Mouse (Mus musculus): ENCODE results near the gene Grm7. TPM values are rescaled to one million over a fixed set of nuclear protein-coding genes. Genes with fewer than 3 reads are reported as not detected.

Grm7 gene
- polyA plus RNA-seq, 1 experiment from 2014 or later: 4.9 TPM

GRCm38 (mm10) chr6:111571471-111572088 lies 926.2 kb downstream of the Grm7 start:
- WGBS: 79% methylated on average over 4 of the region's 4 CpGs
- no peak overlapping the region for H3K9ac ChIP-seq (replicated peaks; ENCODE audit: low read length)
- no peak overlapping the region for H3K4me3 ChIP-seq (ENCODE audit: low read length)
- H3K4me2 ChIP-seq (replicated peaks; ENCODE audit: low read depth, low read length): no peak overlapping the region
- no peak overlapping the region for H3K27ac ChIP-seq (ENCODE audit: low read length)
- no peaks in the 10 kb centered on the region for H3K36me3 ChIP-seq (ENCODE audit: insufficient read depth, low read length)
- ATAC-seq (ENCODE audit: low FRiP score, low TSS enrichment): no peak
- no peaks in the 10 kb centered on the region for H3K27me3 ChIP-seq (ENCODE audit: insufficient read depth, low read length)
- H3K9me3 ChIP-seq (ENCODE audit: low read length): no peaks in the 10 kb centered on the region
- H3K4me1 ChIP-seq (ENCODE audit: insufficient read depth, low read length): no peaks in the 10 kb centered on the region

DNA sequence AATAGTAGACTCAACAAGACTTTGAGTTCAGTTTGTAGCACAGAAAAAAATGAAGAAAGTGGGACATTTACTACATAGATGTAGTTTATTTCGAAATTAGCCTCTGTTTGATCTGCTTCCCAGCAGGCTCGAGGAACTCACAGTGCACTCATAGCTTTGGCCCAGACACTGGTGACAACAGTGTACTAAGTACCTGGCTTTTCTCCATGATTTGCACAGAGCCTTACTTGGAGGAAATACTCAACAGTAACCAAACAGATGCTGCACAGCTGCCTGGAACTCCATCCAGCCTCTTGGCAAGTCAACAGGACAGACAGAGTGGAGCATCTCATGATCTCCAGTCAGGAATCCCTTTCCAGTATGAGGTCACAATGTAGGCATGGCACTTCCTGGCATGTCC lies 939.5 kb downstream of the Grm7 start:
- H3K4me3 ChIP-seq (ENCODE audit: low read length): no peak overlapping the region
- 62% methylated on average over 2 of the region's 2 CpGs for WGBS
- no peaks in the 10 kb centered on the region for H3K9me3 ChIP-seq (ENCODE audit: low read length)
- H3K27me3 ChIP-seq (ENCODE audit: insufficient read depth, low read length): no peaks in the 10 kb centered on the region
- no peak overlapping the region for H3K4me2 ChIP-seq (replicated peaks; ENCODE audit: low read depth, low read length)
- no peaks in the 10 kb centered on the region for H3K36me3 ChIP-seq (ENCODE audit: insufficient read depth, low read length)
- ATAC-seq (ENCODE audit: low FRiP score, low TSS enrichment): no peak
- H3K9ac ChIP-seq (replicated peaks; ENCODE audit: low read length): no peak overlapping the region
- H3K4me1 ChIP-seq (ENCODE audit: insufficient read depth, low read length): no peaks in the 10 kb centered on the region
- no peak overlapping the region for H3K27ac ChIP-seq (ENCODE audit: low read length)

DNA sequence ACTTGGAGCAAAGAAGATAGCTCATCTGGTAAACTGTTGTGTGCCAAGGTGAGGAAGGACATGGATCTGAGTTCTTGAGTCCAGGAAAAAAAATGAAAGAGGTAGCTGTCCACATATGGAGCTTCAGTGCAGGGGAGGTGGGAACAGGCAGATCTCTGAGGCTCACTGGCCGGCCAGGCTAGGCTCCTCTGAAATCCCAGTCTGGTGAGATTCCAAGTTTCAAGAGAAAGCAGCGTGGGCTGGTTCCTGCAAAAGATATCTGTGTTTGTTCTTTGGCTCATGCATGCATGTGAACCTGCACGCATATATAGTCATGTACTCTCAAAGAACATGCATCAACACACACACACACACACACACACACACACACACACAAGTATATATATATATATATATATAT lies 942.2 kb downstream of the Grm7 start:
- ATAC-seq (ENCODE audit: low FRiP score, low TSS enrichment): no peak
- WGBS: 78% methylated on average over 3 of the region's 3 CpGs
- Histone ChIP-seq H3K27me3 (ENCODE audit: insufficient read depth, low read length) (no peaks in the 10 kb centered on the region), H3K4me1 (ENCODE audit: insufficient read depth, low read length) (no peaks in the 10 kb centered on the region), H3K4me3 (ENCODE audit: low read length) (no peak overlapping the region), H3K9ac (replicated peaks; ENCODE audit: low read length) (no peak overlapping the region), H3K36me3 (ENCODE audit: insufficient read depth, low read length) (no peaks in the 10 kb centered on the region), H3K9me3 (ENCODE audit: low read length) (no peaks in the 10 kb centered on the region), H3K27ac (ENCODE audit: low read length) (no peak overlapping the region), H3K4me2 (replicated peaks; ENCODE audit: low read depth, low read length) (no peak overlapping the region)

DNA sequence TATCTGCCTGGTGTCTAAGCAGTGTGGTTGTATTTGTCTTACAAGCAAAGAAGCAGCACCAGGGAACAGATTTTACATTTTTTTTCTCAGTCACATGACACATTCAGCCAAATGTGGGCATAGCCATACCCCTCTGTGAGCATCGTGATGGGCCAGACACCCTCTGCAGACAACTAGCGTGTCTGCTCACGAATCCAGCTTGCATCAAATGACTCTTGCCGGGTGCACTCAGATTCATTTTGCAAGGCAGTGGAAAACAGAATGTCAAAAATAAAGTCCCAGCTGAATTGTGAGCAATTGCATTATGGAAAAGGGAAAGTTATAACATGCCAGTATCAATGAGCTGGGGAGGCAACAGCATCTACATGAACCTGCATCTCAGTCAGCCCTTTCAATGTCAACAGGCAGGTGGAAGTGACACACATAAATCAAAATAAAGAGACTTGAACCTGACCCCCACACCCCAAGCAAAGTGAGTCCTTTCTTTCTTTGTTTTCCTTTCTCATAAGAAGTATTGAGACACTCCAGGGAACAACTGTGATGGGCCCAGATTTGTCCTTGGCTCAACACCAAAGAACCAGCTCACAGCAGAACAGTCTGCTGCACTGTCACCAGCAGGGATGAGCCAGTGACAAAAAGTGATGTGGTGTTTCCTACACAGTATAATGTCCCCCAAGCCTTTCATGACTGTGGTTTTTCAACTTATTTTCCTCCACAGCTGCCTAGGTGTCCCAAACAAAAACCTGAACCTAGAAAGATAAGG lies 956.7 kb downstream of the Grm7 start:
- ATAC-seq (ENCODE audit: low FRiP score, low TSS enrichment): no peak
- Histone ChIP-seq H3K4me1 (ENCODE audit: insufficient read depth, low read length) (no peaks in the 10 kb centered on the region), H3K27me3 (ENCODE audit: insufficient read depth, low read length) (no peaks in the 10 kb centered on the region), H3K9ac (replicated peaks; ENCODE audit: low read length) (no peak overlapping the region), H3K4me2 (replicated peaks; ENCODE audit: low read depth, low read length) (no peak overlapping the region), H3K36me3 (ENCODE audit: insufficient read depth, low read length) (no peaks in the 10 kb centered on the region), H3K27ac (ENCODE audit: low read length) (no peak overlapping the region), H3K4me3 (ENCODE audit: low read length) (no peak overlapping the region), H3K9me3 (ENCODE audit: low read length) (no peaks in the 10 kb centered on the region)
- WGBS: 85% methylated on average over 4 of the region's 4 CpGs

GRCm38 (mm10) chr6:111610396-111610795 lies 965.0 kb downstream of the Grm7 start:
- 80% methylated on average over 3 of the region's 3 CpGs for WGBS

GRCm38 (mm10) chr6:111613834-111614233 lies 968.5 kb downstream of the Grm7 start:
- ATAC-seq (ENCODE audit: low FRiP score, low TSS enrichment): no peak

More at GRCm38 (mm10) chr6:111610396-111610795, 965.0 kb downstream of the Grm7 start:
- Histone ChIP-seq H3K4me2 (replicated peaks; ENCODE audit: low read depth, low read length) (no peak overlapping the region), H3K27me3 (ENCODE audit: insufficient read depth, low read length) (no peaks in the 10 kb centered on the region), H3K27ac (ENCODE audit: low read length) (no peak overlapping the region), H3K9ac (replicated peaks; ENCODE audit: low read length) (no peak overlapping the region), H3K4me1 (ENCODE audit: insufficient read depth, low read length) (no peaks in the 10 kb centered on the region), H3K36me3 (ENCODE audit: insufficient read depth, low read length) (no peaks in the 10 kb centered on the region), H3K4me3 (ENCODE audit: low read length) (no peak overlapping the region), H3K9me3 (ENCODE audit: low read length) (no peaks in the 10 kb centered on the region)
- no peak for ATAC-seq (ENCODE audit: low FRiP score, low TSS enrichment)

More at GRCm38 (mm10) chr6:111613834-111614233, 968.5 kb downstream of the Grm7 start:
- Histone ChIP-seq H3K36me3 (ENCODE audit: insufficient read depth, low read length) (no peaks in the 10 kb centered on the region), H3K4me3 (ENCODE audit: low read length) (no peak overlapping the region), H3K4me2 (replicated peaks; ENCODE audit: low read depth, low read length) (no peak overlapping the region), H3K4me1 (ENCODE audit: insufficient read depth, low read length) (no peaks in the 10 kb centered on the region), H3K27ac (ENCODE audit: low read length) (no peak overlapping the region), H3K9me3 (ENCODE audit: low read length) (no peaks in the 10 kb centered on the region), H3K27me3 (ENCODE audit: insufficient read depth, low read length) (no peaks in the 10 kb centered on the region), H3K9ac (replicated peaks; ENCODE audit: low read length) (no peak overlapping the region)
